Mouse (Mus musculus) heart, adult 2 months (tissue): ENCODE measurements around the gene Zfp446.

ENCODE experiments used
- CTCF ChIP-seq: fragments of 200-600 bp; IDR thresholded peaks from 2 replicates; pipeline ENCODE4 v1.8.1; 2022; ENCODE audit warnings: antibody characterized with exemption, mild to moderate bottlenecking, moderate library complexity
- POLR2A ChIP-seq: fragments of 200-500 bp; IDR thresholded peaks from 2 replicates; pipeline ENCODE4 v1.6.1; 2011; ENCODE audit warnings: mild to moderate bottlenecking, low read depth, low read length, control low read depth; ENCODE audit not compliant: insufficient read depth

- TF ChIP-seq CTCF (no peak), POLR2A (no peak)
Observed at GRCm38 (mm10) chr7:12993148-12993547, 15.5 kb downstream of the Zfp446 start.
